ENCODE assay signal across 8 mouse cellular contexts in genomic region chr1:183439036-183439435, GRCm38 (mm10). TPM values are rescaled to one million over a fixed set of nuclear protein-coding genes. Genes with fewer than 3 reads are reported as not detected.
DNase-seq lines count a peak whose midpoint lies in the region; ATAC-seq and TF ChIP-seq lines count a peak whose summit lies in the region.

No protein-coding gene starts in this region.

- TF ChIP-seq CTCF in testis, adult 2 months (IDR thresholded peaks at IDR 0.05; ENCODE audit: control insufficient read depth, insufficient read depth, insufficient replicate concordance, low read depth, low read length) = peak; percentile 97

- no peaks in the 10 kb centered on the region for H3K36me3 ChIP-seq in embryonic facial prominence, embryonic 11.5 days (replicated peaks; ENCODE audit: control insufficient read depth, insufficient read depth, low read depth, low read length)
- no peaks in the 10 kb centered on the region for H3K36me3 ChIP-seq in heart, embryonic 12.5 days
- no peaks in the 10 kb centered on the region for H3K36me3 ChIP-seq in liver, embryonic 11.5 days (ENCODE audit: control insufficient read depth, insufficient read depth, low read length)
- no peaks in the 10 kb centered on the region for H3K36me3 ChIP-seq in neural tube, embryonic 11.5 days (ENCODE audit: control insufficient read depth, insufficient read depth, low read length)
- no peaks in the 10 kb centered on the region for H3K36me3 ChIP-seq in testis, adult 2 months (ENCODE audit: control insufficient read depth, insufficient read depth, low read length)

- DNase-seq in 416B (ENCODE audit: low read depth) = peak; percentile 85
- DNase-seq in adrenal gland, postnatal 14 days = peak; percentile 93
- peak; percentile 21 for DNase-seq in embryonic facial prominence, embryonic 11.5 days (ENCODE audit: low spot score)
- DNase-seq in kidney, postnatal 14 days = peak; percentile 88
- peak; percentile 68 for DNase-seq in liver, embryonic 11.5 days (ENCODE audit: low spot score)
- DNase-seq in neural tube, embryonic 11.5 days (ENCODE audit: low spot score) = peak; percentile 59

- no peak overlapping the region for H3K9ac ChIP-seq in embryonic facial prominence, embryonic 11.5 days (replicated peaks; ENCODE audit: low read length)
- H3K9ac ChIP-seq in heart, embryonic 12.5 days = peak overlapping the region; percentile 34; the same call in 1 of the 2 replicates
- peak overlapping the region; percentile 43; the same call in 1 of the 2 replicates for H3K9ac ChIP-seq in liver, embryonic 11.5 days (ENCODE audit: low read depth, low read length)
- H3K9ac ChIP-seq in neural tube, embryonic 11.5 days (ENCODE audit: low read length) = no peak overlapping the region

- H3K27me3 ChIP-seq in embryonic facial prominence, embryonic 11.5 days (ENCODE audit: control insufficient read depth, insufficient read depth, low read length) = no peaks in the 10 kb centered on the region
- 0 out of 2 replicates have a peak, but pooled peaks cover 6% of the 10 kb centered on the region for H3K27me3 ChIP-seq in heart, embryonic 12.5 days (replicated peaks)
- H3K27me3 ChIP-seq in liver, embryonic 11.5 days (replicated peaks; ENCODE audit: control insufficient read depth, insufficient read depth, low read length) = no peaks in the 10 kb centered on the region
- H3K27me3 ChIP-seq in neural tube, embryonic 11.5 days (ENCODE audit: control insufficient read depth, insufficient read depth, low read length) = no peaks in the 10 kb centered on the region
- no peaks in the 10 kb centered on the region for H3K27me3 ChIP-seq in testis, adult 2 months (ENCODE audit: control insufficient read depth, insufficient read depth, low read length)

- no peak for TF ChIP-seq POLR2A in testis, adult 2 months (IDR thresholded peaks at IDR 0.05; ENCODE audit: control insufficient read depth, low read depth, low read length)

- no peak overlapping the region for H3K4me3 ChIP-seq in embryonic facial prominence, embryonic 11.5 days (ENCODE audit: low read depth, low read length)
- peak overlapping the region; percentile 33 for H3K4me3 ChIP-seq in heart, embryonic 12.5 days
- peak overlapping the region; percentile 33 for H3K4me3 ChIP-seq in liver, embryonic 11.5 days (ENCODE audit: low read depth, low read length)
- H3K4me3 ChIP-seq in neural tube, embryonic 11.5 days (ENCODE audit: low read depth, low read length) = no peak overlapping the region
- peak overlapping the region; percentile 81 for H3K4me3 ChIP-seq in testis, adult 2 months (ENCODE audit: control insufficient read depth, low read depth, low read length)

- no peaks in the 10 kb centered on the region for H3K9me3 ChIP-seq in embryonic facial prominence, embryonic 11.5 days (replicated peaks; ENCODE audit: control insufficient read depth, low read length)
- H3K9me3 ChIP-seq in heart, embryonic 12.5 days (replicated peaks) = peaks cover 6% of the 10 kb centered on the region; the same call in 1 of the 2 replicates
- no peaks in the 10 kb centered on the region for H3K9me3 ChIP-seq in liver, embryonic 11.5 days (ENCODE audit: control insufficient read depth, low read length)
- H3K9me3 ChIP-seq in neural tube, embryonic 11.5 days (ENCODE audit: control insufficient read depth, low read length) = 0 out of 2 replicates have a peak, but pooled peaks cover 4% of the 10 kb centered on the region

- WGBS in embryonic facial prominence, embryonic 11.5 days = 28% methylated on average over 21 of the region's 22 CpGs
- WGBS in heart, embryonic 12.5 days = 20% methylated on average over 22 of the region's 22 CpGs
- WGBS in liver, embryonic 11.5 days = 24% methylated on average over 22 of the region's 22 CpGs
- WGBS in neural tube, embryonic 11.5 days = 31% methylated on average over 22 of the region's 22 CpGs

- no peak overlapping the region for H3K27ac ChIP-seq in embryonic facial prominence, embryonic 11.5 days (replicated peaks; ENCODE audit: low read depth, low read length)
- no peak overlapping the region for H3K27ac ChIP-seq in heart, embryonic 12.5 days (ENCODE audit: poor library complexity, severe bottlenecking)
- no peak overlapping the region for H3K27ac ChIP-seq in liver, embryonic 11.5 days (ENCODE audit: low read depth, low read length)
- no peak overlapping the region for H3K27ac ChIP-seq in neural tube, embryonic 11.5 days (ENCODE audit: low read depth, low read length)
- H3K27ac ChIP-seq in testis, adult 2 months (ENCODE audit: control insufficient read depth, insufficient read depth, low read depth, low read length) = peak overlapping the region; percentile 37

- H3K4me1 ChIP-seq in embryonic facial prominence, embryonic 11.5 days (ENCODE audit: control insufficient read depth, insufficient read depth, low read length) = no peaks in the 10 kb centered on the region
- peaks cover 6% of the 10 kb centered on the region for H3K4me1 ChIP-seq in heart, embryonic 12.5 days (replicated peaks)
- no peaks in the 10 kb centered on the region; the same call in 1 of the 2 replicates for H3K4me1 ChIP-seq in liver, embryonic 11.5 days (replicated peaks; ENCODE audit: control insufficient read depth, insufficient read depth, low read length)
- 0 out of 2 replicates have a peak, but pooled peaks cover 2% of the 10 kb centered on the region for H3K4me1 ChIP-seq in neural tube, embryonic 11.5 days (ENCODE audit: control insufficient read depth, insufficient read depth, low read length)
- peaks cover 12% of the 10 kb centered on the region for H3K4me1 ChIP-seq in testis, adult 2 months (ENCODE audit: control insufficient read depth, insufficient read depth, low read length)

- ATAC-seq in embryonic facial prominence, embryonic 11.5 days (replicated peaks; ENCODE audit: insufficient number of reproducible peaks, low FRiP score, low TSS enrichment, low read depth) = no peak
- peak; percentile 63; the same call in 1 of the 2 replicates for ATAC-seq in heart, embryonic 12.5 days (ENCODE audit: insufficient number of reproducible peaks, low FRiP score)
- peak; percentile 52; the same call in 1 of the 2 replicates for ATAC-seq in liver, embryonic 11.5 days (replicated peaks; ENCODE audit: low FRiP score)
- ATAC-seq in neural tube, embryonic 11.5 days (ENCODE audit: insufficient read depth, low FRiP score, low TSS enrichment) = no peak

- H3K4me2 ChIP-seq in embryonic facial prominence, embryonic 11.5 days (ENCODE audit: low read depth, low read length) = no peak overlapping the region
- peak overlapping the region; percentile 58 for H3K4me2 ChIP-seq in heart, embryonic 12.5 days
- peak overlapping the region; percentile 59 for H3K4me2 ChIP-seq in liver, embryonic 11.5 days
- peak overlapping the region; percentile 24 for H3K4me2 ChIP-seq in neural tube, embryonic 11.5 days (ENCODE audit: low read depth)

RNA-seq across cellular contexts. Expression of gene Hhipl2, which starts 21.0 kb away (rescaled TPM):
- not detected in 2 replicates for total RNA-seq in adrenal gland, postnatal 14 days (2021)
- polyA plus RNA-seq in embryonic facial prominence, embryonic 11.5 days (2014; fragmentation: Nextera tagmentation; extraction: Ambion mirVana) = 0.73 TPM in 1 of 2 replicates, not detected in the other
- 0.21 and 0.43 TPM in 2 replicates for polyA plus RNA-seq in heart, embryonic 12.5 days (2016; fragmentation: Nextera tagmentation; extraction: Ambion mirVana)
- 0.08 and 0.10 TPM in 2 replicates for polyA plus RNA-seq in liver, embryonic 11.5 days (2014; fragmentation: Nextera tagmentation; extraction: Ambion mirVana)
- 0.32 and 0.65 TPM in 2 replicates for polyA plus RNA-seq in neural tube, embryonic 11.5 days (2014; fragmentation: Nextera tagmentation; extraction: Ambion mirVana)
- polyA plus RNA-seq in testis, adult 2 months (2012; rRNA removed) = 6.2 and 8.6 TPM in 2 replicates

RNA-seq across cellular contexts. Expression of gene Taf1a, which starts 50.3 kb away (rescaled TPM):
- total RNA-seq in adrenal gland, postnatal 14 days (2021) = 14.9 and 16.0 TPM in 2 replicates
- polyA plus RNA-seq in embryonic facial prominence, embryonic 11.5 days (2014; fragmentation: Nextera tagmentation; extraction: Ambion mirVana) = 17.0 and 19.5 TPM in 2 replicates
- 16.0 and 16.6 TPM in 2 replicates for polyA plus RNA-seq in heart, embryonic 12.5 days (2016; fragmentation: Nextera tagmentation; extraction: Ambion mirVana)
- polyA plus RNA-seq in liver, embryonic 11.5 days (2014; fragmentation: Nextera tagmentation; extraction: Ambion mirVana) = 12.4 and 13.9 TPM in 2 replicates
- 17.9 and 18.3 TPM in 2 replicates for polyA plus RNA-seq in neural tube, embryonic 11.5 days (2014; fragmentation: Nextera tagmentation; extraction: Ambion mirVana)
- 11.0 and 15.0 TPM in 2 replicates for polyA plus RNA-seq in testis, adult 2 months (2012; rRNA removed)

Comparison
In these comparisons a context has a peak if more than half of its experiments do, and no peak if none do; other contexts are left out.
1. DNase-seq: peak in every context shown above with its lines; median percentile 93 in adrenal gland, postnatal 14 days; 88 in kidney, postnatal 14 days; 85 in 416B; 68 in liver, embryonic 11.5 days; 59 in neural tube, embryonic 11.5 days; 21 in embryonic facial prominence, embryonic 11.5 days.
2. ATAC-seq: peak in heart, embryonic 12.5 days (single experiment) and liver, embryonic 11.5 days (single experiment); none in embryonic facial prominence, embryonic 11.5 days (single experiment) and neural tube, embryonic 11.5 days (single experiment).
3. H3K4me3 ChIP-seq: peak in heart, embryonic 12.5 days (single experiment), liver, embryonic 11.5 days (single experiment) and testis, adult 2 months (single experiment); none in embryonic facial prominence, embryonic 11.5 days (single experiment) and neural tube, embryonic 11.5 days (single experiment).
4. H3K9ac ChIP-seq: peak in heart, embryonic 12.5 days (single experiment) and liver, embryonic 11.5 days (single experiment); none in embryonic facial prominence, embryonic 11.5 days (single experiment) and neural tube, embryonic 11.5 days (single experiment).